Mouse (Mus musculus): ENCODE results near the gene BC048403. TPM values are rescaled to one million over a fixed set of nuclear protein-coding genes. Genes with fewer than 3 reads are reported as not detected.
"Not testable (repeated sequence)": the region's sequence is repeated elsewhere in the genome, so short reads cannot be mapped to it uniquely, and the experiment has no call there.

BC048403 gene
- polyA plus RNA-seq, 1 experiment from 2014 or later = 8.1 TPM

- H3K4me3 ChIP-seq (ENCODE audit: inconsistent target) = no peak overlapping the region
- WGBS (ENCODE audit: missing documents) = 26% methylated on average over 4 of the region's 8 CpGs
- no peaks in the 10 kb centered on the region for H3K79me2 ChIP-seq (ENCODE audit: inconsistent target)
- no peak overlapping the region for H3K27ac ChIP-seq
- H3K36me3 ChIP-seq (ENCODE audit: inconsistent target) = no peaks in the 10 kb centered on the region
Observed at GRCm38 (mm10) chr10:121731048-121731725, 8.6 kb upstream of the BC048403 start.

- no peak overlapping the region for H3K27ac ChIP-seq
- H3K4me3 ChIP-seq (ENCODE audit: inconsistent target) = no peak overlapping the region
- H3K79me2 ChIP-seq (ENCODE audit: inconsistent target) = no peaks in the 10 kb centered on the region
- no peaks in the 10 kb centered on the region for H3K36me3 ChIP-seq (ENCODE audit: inconsistent target)
- WGBS (ENCODE audit: missing documents) = 87% methylated on average over 9 of the region's 9 CpGs
Observed at GRCm38 (mm10) chr10:121732542-121732941, 7.2 kb upstream of the BC048403 start.

- no peaks in the 10 kb centered on the region; the same call in 1 of the 2 replicates for H3K79me2 ChIP-seq (ENCODE audit: inconsistent target)
- H3K27ac ChIP-seq = no peak overlapping the region
- WGBS (ENCODE audit: missing documents) = 89% methylated on average over 3 of the region's 3 CpGs
- no peaks in the 10 kb centered on the region for H3K36me3 ChIP-seq (ENCODE audit: inconsistent target)
- no peak overlapping the region for H3K4me3 ChIP-seq (ENCODE audit: inconsistent target)
Observed at GRCm38 (mm10) chr10:121737256-121737655, 2.5 kb upstream of the BC048403 start.

- Histone ChIP-seq H3K4me3 (ENCODE audit: inconsistent target) (no peak overlapping the region), H3K79me2 (ENCODE audit: inconsistent target) (no peaks in the 10 kb centered on the region; the same call in 1 of the 2 replicates), H3K27ac (no peak overlapping the region), H3K36me3 (ENCODE audit: inconsistent target) (peaks cover 15% of the 10 kb centered on the region; the same call in 1 of the 2 replicates)
- WGBS (ENCODE audit: missing documents) = 93% methylated on average over 4 of the region's 4 CpGs
Observed at GRCm38 (mm10) chr10:121742336-121742735, 2.6 kb downstream of the BC048403 start.

GRCm38 (mm10) chr10:121750175-121750574 lies 10.4 kb downstream of the BC048403 start:
- Histone ChIP-seq H3K27ac (no peak overlapping the region), H3K36me3 (ENCODE audit: inconsistent target) (peaks cover 26% of the 10 kb centered on the region; the same call in 1 of the 2 replicates), H3K4me3 (ENCODE audit: inconsistent target) (no peak overlapping the region), H3K79me2 (ENCODE audit: inconsistent target) (no peaks in the 10 kb centered on the region)
- 79% methylated on average over 12 of the region's 12 CpGs for WGBS (ENCODE audit: missing documents)

- H3K4me3 ChIP-seq (ENCODE audit: inconsistent target) = no peak overlapping the region
- H3K79me2 ChIP-seq (ENCODE audit: inconsistent target) = no peaks in the 10 kb centered on the region
- H3K27ac ChIP-seq = no peak overlapping the region
- WGBS (ENCODE audit: missing documents) = 79% methylated on average over 5 of the region's 5 CpGs
- H3K36me3 ChIP-seq (ENCODE audit: inconsistent target) = peaks cover 10% of the 10 kb centered on the region; the same call in 1 of the 2 replicates
Observed at GRCm38 (mm10) chr10:121754237-121754636, 14.5 kb downstream of the BC048403 start.

GRCm38 (mm10) chr10:121755822-121756221 lies 16.1 kb downstream of the BC048403 start:
- H3K79me2 ChIP-seq (ENCODE audit: inconsistent target) = no peaks in the 10 kb centered on the region
- WGBS (ENCODE audit: missing documents) = 77% methylated on average over 1 of the region's 1 CpGs
- peaks cover 3% of the 10 kb centered on the region; the same call in 1 of the 2 replicates for H3K36me3 ChIP-seq (ENCODE audit: inconsistent target)

GRCm38 (mm10) chr10:121756677-121757076 lies 16.9 kb downstream of the BC048403 start:
- H3K27ac ChIP-seq = no peak overlapping the region
- 52% methylated on average over 4 of the region's 4 CpGs for WGBS (ENCODE audit: missing documents)

More at GRCm38 (mm10) chr10:121755822-121756221, 16.1 kb downstream of the BC048403 start:
- Histone ChIP-seq H3K27ac (no peak overlapping the region), H3K4me3 (ENCODE audit: inconsistent target) (no peak overlapping the region)

GRCm38 (mm10) chr10:121759095-121759494 lies 19.4 kb downstream of the BC048403 start:
- H3K79me2 ChIP-seq (ENCODE audit: inconsistent target) = no peaks in the 10 kb centered on the region
- no peak overlapping the region for H3K4me3 ChIP-seq (ENCODE audit: inconsistent target)
- H3K27ac ChIP-seq = no peak overlapping the region
- WGBS (ENCODE audit: missing documents) = 73% methylated on average over 8 of the region's 8 CpGs
- H3K36me3 ChIP-seq (ENCODE audit: inconsistent target) = no peaks in the 10 kb centered on the region

More at GRCm38 (mm10) chr10:121756677-121757076, 16.9 kb downstream of the BC048403 start:
- Histone ChIP-seq H3K4me3 (ENCODE audit: inconsistent target) (no peak overlapping the region), H3K79me2 (ENCODE audit: inconsistent target) (no peaks in the 10 kb centered on the region), H3K36me3 (ENCODE audit: inconsistent target) (no peaks in the 10 kb centered on the region)

GRCm38 (mm10) chr10:121762141-121762540 lies 22.4 kb downstream of the BC048403 start:
- Histone ChIP-seq H3K27ac (no peak overlapping the region), H3K4me3 (ENCODE audit: inconsistent target) (no peak overlapping the region)
- 98% methylated on average over 9 of the region's 9 CpGs for WGBS (ENCODE audit: missing documents)

GRCm38 (mm10) chr10:121763191-121763590 lies 23.5 kb downstream of the BC048403 start:
- no peaks in the 10 kb centered on the region for H3K36me3 ChIP-seq (ENCODE audit: inconsistent target)

More at GRCm38 (mm10) chr10:121762141-121762540, 22.4 kb downstream of the BC048403 start:
- Histone ChIP-seq H3K79me2 (ENCODE audit: inconsistent target) (no peaks in the 10 kb centered on the region), H3K36me3 (ENCODE audit: inconsistent target) (no peaks in the 10 kb centered on the region)

GRCm38 (mm10) chr10:121764469-121765173 lies 24.9 kb downstream of the BC048403 start:
- no peaks in the 10 kb centered on the region for H3K79me2 ChIP-seq (ENCODE audit: inconsistent target)
- H3K27ac ChIP-seq = no peak overlapping the region
- no peaks in the 10 kb centered on the region for H3K36me3 ChIP-seq (ENCODE audit: inconsistent target)
- H3K4me3 ChIP-seq (ENCODE audit: inconsistent target) = no peak overlapping the region
- 85% methylated on average over 13 of the region's 13 CpGs for WGBS (ENCODE audit: missing documents)

More at GRCm38 (mm10) chr10:121763191-121763590, 23.5 kb downstream of the BC048403 start:
- no peak overlapping the region for H3K27ac ChIP-seq
- no peaks in the 10 kb centered on the region for H3K79me2 ChIP-seq (ENCODE audit: inconsistent target)
- 89% methylated on average over 8 of the region's 13 CpGs for WGBS (ENCODE audit: missing documents)
- no peak overlapping the region for H3K4me3 ChIP-seq (ENCODE audit: inconsistent target)

GRCm38 (mm10) chr10:121765174-121766057 lies 25.7 kb downstream of the BC048403 start:
- H3K79me2 ChIP-seq (ENCODE audit: inconsistent target) = no peaks in the 10 kb centered on the region
- H3K27ac ChIP-seq = no peak overlapping the region
- no peak overlapping the region for H3K4me3 ChIP-seq (ENCODE audit: inconsistent target)
- H3K36me3 ChIP-seq (ENCODE audit: inconsistent target) = no peaks in the 10 kb centered on the region
- 91% methylated on average over 10 of the region's 10 CpGs for WGBS (ENCODE audit: missing documents)

GRCm38 (mm10) chr10:121767295-121767694 lies 27.6 kb downstream of the BC048403 start:
- H3K27ac ChIP-seq; H3K79me2 ChIP-seq (ENCODE audit: inconsistent target); H3K36me3 ChIP-seq (ENCODE audit: inconsistent target); H3K4me3 ChIP-seq (ENCODE audit: inconsistent target): not testable (repeated sequence)
- WGBS (ENCODE audit: missing documents) = 94% methylated on average over 3 of the region's 3 CpGs

Measured in macrophage (primary cell).